Mouse (Mus musculus): ENCODE results near the gene Ablim2.

The Ablim2 gene

GRCm38 (mm10) chr5:35757639-35758001, at the start of gene Ablim2:
Gene Ablim2 (plus strand): TSS chr5:35757880.
- in situ Hi-C loops (cut with MboI, MseI) = no loop called here

GRCm38 (mm10) chr5:35710481-35710880, 47.2 kb upstream of the Ablim2 start:
- in situ Hi-C loops (cut with MboI, MseI) = loop anchor here (5.0 kb wide), 1 partner anchor 118 kb away; no protein-coding TSS in a partner anchor

GRCm38 (mm10) chr5:35710931-35711330, 46.7 kb upstream of the Ablim2 start:
- in situ Hi-C loops (cut with MboI, MseI) = loop anchor here (5.0 kb wide), 1 partner anchor 119 kb away; no protein-coding TSS in a partner anchor

GRCm38 (mm10) chr5:35712517-35712916, 45.2 kb upstream of the Ablim2 start:
- in situ Hi-C loops (cut with MboI, MseI) = loop anchor here (5.0 kb wide), 1 partner anchor 120 kb away; no protein-coding TSS in a partner anchor

- in situ Hi-C loops (cut with MboI, MseI) = loop anchor here (5.0 kb wide), 1 partner anchor 122 kb away; no protein-coding TSS in a partner anchor
These were observed 43.9 kb upstream of the Ablim2 start for GRCm38 (mm10) chr5:35713649-35714354.

GRCm38 (mm10) chr5:35717455-35717854, 40.2 kb upstream of the Ablim2 start:
- in situ Hi-C loops (cut with MboI, MseI) = no loop called here

- in situ Hi-C loops (cut with MboI, MseI) = no loop called here
These were observed 39.7 kb upstream of the Ablim2 start for GRCm38 (mm10) chr5:35717946-35718345.

GRCm38 (mm10) chr5:35718817-35719216, 38.9 kb upstream of the Ablim2 start:
- in situ Hi-C loops (cut with MboI, MseI) = no loop called here

GRCm38 (mm10) chr5:35719343-35719742, 38.3 kb upstream of the Ablim2 start:
- in situ Hi-C loops (cut with MboI, MseI) = no loop called here

GRCm38 (mm10) chr5:35719880-35720279, 37.8 kb upstream of the Ablim2 start:
- in situ Hi-C loops (cut with MboI, MseI) = no loop called here

GRCm38 (mm10) chr5:35721933-35722332, 35.7 kb upstream of the Ablim2 start:
- in situ Hi-C loops (cut with MboI, MseI) = no loop called here

GRCm38 (mm10) chr5:35722654-35723053, 35.0 kb upstream of the Ablim2 start:
- in situ Hi-C loops (cut with MboI, MseI) = no loop called here

GRCm38 (mm10) chr5:35723900-35724299, 33.8 kb upstream of the Ablim2 start:
- in situ Hi-C loops (cut with MboI, MseI) = no loop called here

- in situ Hi-C loops (cut with MboI, MseI) = no loop called here
These were observed 31.8 kb upstream of the Ablim2 start for GRCm38 (mm10) chr5:35725840-35726239.

GRCm38 (mm10) chr5:35727447-35727846, 30.2 kb upstream of the Ablim2 start:
- in situ Hi-C loops (cut with MboI, MseI) = no loop called here

- in situ Hi-C loops (cut with MboI, MseI) = no loop called here
These were observed 29.2 kb upstream of the Ablim2 start for GRCm38 (mm10) chr5:35728344-35728956.

- in situ Hi-C loops (cut with MboI, MseI) = no loop called here
These were observed 28.7 kb upstream of the Ablim2 start for GRCm38 (mm10) chr5:35728957-35729460.

- in situ Hi-C loops (cut with MboI, MseI) = no loop called here
These were observed 27.8 kb upstream of the Ablim2 start for GRCm38 (mm10) chr5:35729844-35730243.

GRCm38 (mm10) chr5:35730552-35730951, 27.1 kb upstream of the Ablim2 start:
- in situ Hi-C loops (cut with MboI, MseI) = no loop called here

- in situ Hi-C loops (cut with MboI, MseI) = no loop called here
These were observed 26.7 kb upstream of the Ablim2 start for GRCm38 (mm10) chr5:35731006-35731405.

GRCm38 (mm10) chr5:35733523-35733922, 24.2 kb upstream of the Ablim2 start:
- in situ Hi-C loops (cut with MboI, MseI) = no loop called here

GRCm38 (mm10) chr5:35737231-35737901, 20.3 kb upstream of the Ablim2 start:
- in situ Hi-C loops (cut with MboI, MseI) = no loop called here
